Mouse (Mus musculus) megakaryocyte, embryonic 14.5 days (primary cell): ENCODE results near the gene Nudt4. TPM values are rescaled to one million over a fixed set of nuclear protein-coding genes. Genes with fewer than 3 reads are reported as not detected.

Source experiments
- H3K27me3 ChIP-seq: replicated peaks from 2 replicates; pipeline ENCODE3; 2012; ENCODE audit warnings: inconsistent platforms
- H3K36me3 ChIP-seq: replicated peaks from 2 replicates; pipeline ENCODE3; 2012; ENCODE audit warnings: low read length, inconsistent platforms, mixed read lengths
- H3K4me1 ChIP-seq: 2 replicates; pipeline ENCODE4 v1.6.1; 2012; ENCODE audit warnings: inconsistent platforms
- H3K4me3 ChIP-seq: replicated peaks from 2 replicates; pipeline ENCODE3; 2012; ENCODE audit warnings: moderate library complexity, mild to moderate bottlenecking, inconsistent platforms
- H3K9me3 ChIP-seq: 2 replicates; pipeline ENCODE4 v1.6.1; 2012; ENCODE audit warnings: inconsistent platforms
- FLI1 ChIP-seq: IDR thresholded peaks from 2 replicates; pipeline ENCODE4 v1.6.1; 2012; ENCODE audit warnings: low read length, inconsistent platforms, mixed read lengths
- GATA1 ChIP-seq: IDR thresholded peaks from 3 replicates; pipeline ENCODE4 v1.6.1; 2012; ENCODE audit warnings: mixed read lengths, low read length, inconsistent platforms, borderline replicate concordance
- polyA plus RNA-seq: library from polyadenylated mRNA; stranded (reverse); fragments of >175 nt; gene quantifications from 2 replicates; pipeline ENCODE4 v1.2.3, GENCODE M21; 2012; ENCODE audit warnings: low replicate concordance; ENCODE audit not compliant: insufficient read depth

Gene Nudt4
- polyA plus RNA-seq, 1 experiment: 15.9 TPM

- Histone ChIP-seq H3K27me3 (no peaks in the 10 kb centered on the region), H3K4me1 (peaks cover 57% of the 10 kb centered on the region), H3K4me3 (no peak overlapping the region), H3K36me3 (peaks cover 13% of the 10 kb centered on the region), H3K9me3 (no peaks in the 10 kb centered on the region)
- TF ChIP-seq FLI1: no peak
- TF ChIP-seq GATA1: no peak
Measured at GRCm38 (mm10) chr10:95526495-95527122, 37.3 kb downstream of the Nudt4 start.

GRCm38 (mm10) chr10:95525871-95526270 is 38.1 kb downstream of the Nudt4 start:
- TF ChIP-seq FLI1 (no peak), GATA1 (no peak)
- Histone ChIP-seq H3K4me1 (peaks cover 60% of the 10 kb centered on the region), H3K27me3 (no peaks in the 10 kb centered on the region), H3K36me3 (peaks cover 14% of the 10 kb centered on the region), H3K4me3 (no peak overlapping the region), H3K9me3 (no peaks in the 10 kb centered on the region)

GRCm38 (mm10) chr10:95525037-95525675 is 38.8 kb downstream of the Nudt4 start:
- Histone ChIP-seq H3K27me3 (no peaks in the 10 kb centered on the region), H3K9me3 (no peaks in the 10 kb centered on the region), H3K36me3 (peaks cover 14% of the 10 kb centered on the region), H3K4me1 (peaks cover 59% of the 10 kb centered on the region), H3K4me3 (no peak overlapping the region)
- TF ChIP-seq FLI1 (no peak), GATA1 (no peak)

GRCm38 (mm10) chr10:95517656-95518055 is 46.3 kb downstream of the Nudt4 start:
- Histone ChIP-seq H3K36me3 (peaks cover 20% of the 10 kb centered on the region), H3K4me3 (no peak overlapping the region), H3K9me3 (no peaks in the 10 kb centered on the region), H3K4me1 (peaks cover 50% of the 10 kb centered on the region), H3K27me3 (no peaks in the 10 kb centered on the region)
- TF ChIP-seq FLI1 (no peak), GATA1 (no peak)

- Histone ChIP-seq H3K4me1 (peaks cover 35% of the 10 kb centered on the region), H3K36me3 (peaks cover 11% of the 10 kb centered on the region), H3K4me3 (peak overlapping the region; percentile 95), H3K27me3 (no peaks in the 10 kb centered on the region), H3K9me3 (peaks cover 5% of the 10 kb centered on the region)
- TF ChIP-seq FLI1 (no peak), GATA1 (no peak)
Measured at GRCm38 (mm10) chr10:95515293-95515931, 48.5 kb downstream of the Nudt4 start.

GRCm38 (mm10) chr10:95514656-95515292 is 49.2 kb downstream of the Nudt4 start, which contains the start of gene Ube2n:
Gene Ube2n, plus strand, starts transcription at chr10:95515145.
- Histone ChIP-seq H3K4me1 (peaks cover 30% of the 10 kb centered on the region), H3K9me3 (peaks cover 5% of the 10 kb centered on the region), H3K27me3 (no peaks in the 10 kb centered on the region), H3K36me3 (peaks cover 11% of the 10 kb centered on the region), H3K4me3 (peak within 1 kb of the TSS; percentile 95)
- no peak for TF ChIP-seq FLI1
- no peak for TF ChIP-seq GATA1

- Histone ChIP-seq H3K36me3 (peaks cover 6% of the 10 kb centered on the region), H3K9me3 (peaks cover 5% of the 10 kb centered on the region), H3K4me1 (peaks cover 26% of the 10 kb centered on the region), H3K4me3 (peak overlapping the region; percentile 95), H3K27me3 (no peaks in the 10 kb centered on the region)
- no peak for TF ChIP-seq FLI1
- TF ChIP-seq GATA1: no peak
Measured at GRCm38 (mm10) chr10:95513768-95514556, 50.0 kb downstream of the Nudt4 start.

- peaks cover 1% of the 10 kb centered on the region for H3K36me3 ChIP-seq
- TF ChIP-seq FLI1 (no peak), GATA1 (no peak)
- no peak overlapping the region for H3K4me3 ChIP-seq
- H3K27me3 ChIP-seq: no peaks in the 10 kb centered on the region
- H3K4me1 ChIP-seq: peaks cover 33% of the 10 kb centered on the region
- peaks cover 5% of the 10 kb centered on the region for H3K9me3 ChIP-seq
Measured at GRCm38 (mm10) chr10:95512635-95513034, 51.3 kb downstream of the Nudt4 start.

GRCm38 (mm10) chr10:95509263-95509662 is 54.7 kb downstream of the Nudt4 start:
- Histone ChIP-seq H3K4me1 (peaks cover 24% of the 10 kb centered on the region), H3K36me3 (no peaks in the 10 kb centered on the region), H3K4me3 (no peak overlapping the region), H3K27me3 (no peaks in the 10 kb centered on the region), H3K9me3 (peaks cover 5% of the 10 kb centered on the region)
- TF ChIP-seq FLI1 (no peak), GATA1 (no peak)
